Comparison of ENCODE assay signal across 20 mouse cellular contexts in genomic region chr11:47276586-47276985, GRCm38 (mm10).
DNase-seq lines count a peak whose midpoint lies in the region; ATAC-seq and TF ChIP-seq lines count a peak whose summit lies in the region.
"Had no signal": no experiment of that assay in that cellular context is flagged by ENCODE, and none has a peak within 500 bp of the region (broad histone marks: within the 10 kb centered on the region; RNA-seq: fewer than 3 reads in every experiment).

No protein-coding gene starts in this region.

- no peak overlapping the region for H3K4me2 ChIP-seq in forebrain, embryonic 12.5 days
- no peak overlapping the region for H3K4me2 ChIP-seq in forebrain, embryonic 11.5 days (ENCODE audit: low read depth, low read length, severe bottlenecking)
- H3K4me2 ChIP-seq in midbrain, embryonic 11.5 days, result no peak overlapping the region
- no peak overlapping the region for H3K4me2 ChIP-seq in midbrain, postnatal 0 days (ENCODE audit: low read depth, low read length, poor library complexity, severe bottlenecking)
- H3K4me2 ChIP-seq in midbrain, embryonic 12.5 days (replicated peaks), result no peak overlapping the region
- H3K4me2 ChIP-seq in forebrain, embryonic 16.5 days (ENCODE audit: low read length), result no peak overlapping the region
- H3K4me2 ChIP-seq: forebrain, embryonic 15.5 days; heart, embryonic 12.5 days; liver, embryonic 15.5 days; lung, embryonic 14.5 days; neural tube, embryonic 13.5 days had no signal

- no peak for TF ChIP-seq CTCF in midbrain, postnatal 0 days (IDR thresholded peaks at IDR 0.05)

- H3K9ac ChIP-seq in forebrain, embryonic 12.5 days, result no peak overlapping the region
- H3K9ac ChIP-seq in forebrain, embryonic 11.5 days (ENCODE audit: low read length), result no peak overlapping the region
- no peak overlapping the region for H3K9ac ChIP-seq in midbrain, embryonic 11.5 days (ENCODE audit: low read length)
- H3K9ac ChIP-seq in midbrain, postnatal 0 days (replicated peaks; ENCODE audit: low read length, poor library complexity, severe bottlenecking), result no peak overlapping the region
- no peak overlapping the region for H3K9ac ChIP-seq in midbrain, embryonic 12.5 days (replicated peaks)
- H3K9ac ChIP-seq in forebrain, embryonic 16.5 days (replicated peaks; ENCODE audit: low read depth, low read length), result no peak overlapping the region
- H3K9ac ChIP-seq: forebrain, embryonic 15.5 days; heart, embryonic 12.5 days; liver, embryonic 15.5 days; lung, embryonic 14.5 days; neural tube, embryonic 13.5 days had no signal

- peak; percentile 17; the same call in 1 of the 2 replicates for ATAC-seq in forebrain, embryonic 12.5 days (ENCODE audit: low FRiP score)
- no peak for ATAC-seq in forebrain, embryonic 11.5 days (replicated peaks; ENCODE audit: low FRiP score)
- peak; percentile 86 for ATAC-seq in midbrain, embryonic 11.5 days (ENCODE audit: low FRiP score)
- ATAC-seq in midbrain, postnatal 0 days (ENCODE audit: low FRiP score), result no peak
- peak; percentile 74 for ATAC-seq in midbrain, embryonic 12.5 days (ENCODE audit: low FRiP score, low read depth)
- ATAC-seq in forebrain, embryonic 16.5 days, result no peak
- ATAC-seq: forebrain, embryonic 15.5 days; hindbrain, embryonic 16.5 days had no signal

- H3K4me3 ChIP-seq in forebrain, embryonic 12.5 days (replicated peaks), result no peak overlapping the region
- no peak overlapping the region for H3K4me3 ChIP-seq in forebrain, embryonic 11.5 days (ENCODE audit: low read depth, low read length)
- no peak overlapping the region for H3K4me3 ChIP-seq in midbrain, embryonic 11.5 days (ENCODE audit: low read depth, low read length)
- H3K4me3 ChIP-seq in midbrain, postnatal 0 days (ENCODE audit: low read depth, low read length), result no peak overlapping the region
- no peak overlapping the region for H3K4me3 ChIP-seq in midbrain, embryonic 12.5 days
- no peak overlapping the region for H3K4me3 ChIP-seq in forebrain, embryonic 16.5 days (replicated peaks; ENCODE audit: low read length)
- H3K4me3 ChIP-seq: forebrain, embryonic 15.5 days; gastrocnemius, adult 2 months; heart, adult 2 months; heart, embryonic 12.5 days; liver, embryonic 15.5 days; neural tube, embryonic 13.5 days had no signal

- no peak for DNase-seq in forebrain, embryonic 11.5 days (ENCODE audit: low spot score)
- no peak for DNase-seq in midbrain, embryonic 11.5 days (ENCODE audit: low spot score, missing footprints)
- no peak for DNase-seq in midbrain, postnatal 0 days (ENCODE audit: low spot score)
- DNase-seq in cerebellum, postnatal 10 days, result no peak
- DNase-seq: cerebellum, adult 18-20 months; cerebellum, postnatal 14 days; gastrocnemius, adult 2 months; heart, adult 2 months; kidney, adult 2 months; kidney, postnatal 4 days; lung, embryonic 14.5 days; lung, postnatal 14 days had no signal

- H3K27me3 ChIP-seq in forebrain, embryonic 12.5 days, result no peaks in the 10 kb centered on the region
- H3K27me3 ChIP-seq in forebrain, embryonic 11.5 days (ENCODE audit: control insufficient read depth, insufficient read depth, low read length), result no peaks in the 10 kb centered on the region
- H3K27me3 ChIP-seq in midbrain, embryonic 11.5 days (ENCODE audit: control insufficient read depth, insufficient read depth, low read length), result no peaks in the 10 kb centered on the region
- no peaks in the 10 kb centered on the region for H3K27me3 ChIP-seq in midbrain, postnatal 0 days (ENCODE audit: insufficient read depth, low read length)
- H3K27me3 ChIP-seq in midbrain, embryonic 12.5 days, result no peaks in the 10 kb centered on the region
- no peaks in the 10 kb centered on the region for H3K27me3 ChIP-seq in forebrain, embryonic 16.5 days (replicated peaks; ENCODE audit: control insufficient read depth, insufficient read depth, low read length)
- H3K27me3 ChIP-seq: forebrain, embryonic 15.5 days; heart, embryonic 12.5 days; liver, embryonic 15.5 days; neural tube, embryonic 13.5 days had no signal

- no peaks in the 10 kb centered on the region for H3K9me3 ChIP-seq in forebrain, embryonic 12.5 days
- no peaks in the 10 kb centered on the region for H3K9me3 ChIP-seq in forebrain, embryonic 11.5 days (ENCODE audit: control insufficient read depth, low read length)
- no peaks in the 10 kb centered on the region for H3K9me3 ChIP-seq in midbrain, embryonic 11.5 days (ENCODE audit: control insufficient read depth, low read length)
- H3K9me3 ChIP-seq in midbrain, postnatal 0 days (ENCODE audit: low read length), result no peaks in the 10 kb centered on the region
- H3K9me3 ChIP-seq in midbrain, embryonic 12.5 days, result no peaks in the 10 kb centered on the region
- no peaks in the 10 kb centered on the region for H3K9me3 ChIP-seq in forebrain, embryonic 16.5 days (ENCODE audit: control insufficient read depth, low read length)
- H3K9me3 ChIP-seq: forebrain, embryonic 15.5 days; heart, embryonic 12.5 days; liver, embryonic 15.5 days; neural tube, embryonic 13.5 days had no signal

- H3K4me1 ChIP-seq in forebrain, embryonic 12.5 days, result peaks cover 7% of the 10 kb centered on the region; the same call in 1 of the 2 replicates
- no peaks in the 10 kb centered on the region for H3K4me1 ChIP-seq in forebrain, embryonic 11.5 days (replicated peaks; ENCODE audit: control insufficient read depth, insufficient read depth, low read length)
- H3K4me1 ChIP-seq in midbrain, embryonic 11.5 days (ENCODE audit: control insufficient read depth, insufficient read depth, low read length), result 0 out of 2 replicates have a peak, but pooled peaks cover 2% of the 10 kb centered on the region
- no peaks in the 10 kb centered on the region for H3K4me1 ChIP-seq in midbrain, postnatal 0 days (ENCODE audit: insufficient read depth, low read length)
- peaks cover 6% of the 10 kb centered on the region; the same call in 1 of the 2 replicates for H3K4me1 ChIP-seq in midbrain, embryonic 12.5 days
- no peaks in the 10 kb centered on the region for H3K4me1 ChIP-seq in forebrain, embryonic 16.5 days (replicated peaks; ENCODE audit: control insufficient read depth, insufficient read depth, low read length)
- H3K4me1 ChIP-seq: forebrain, embryonic 15.5 days; heart, embryonic 12.5 days; liver, embryonic 15.5 days; neural tube, embryonic 13.5 days had no signal

- 7% methylated on average over 4 of the region's 4 CpGs for WGBS in forebrain, embryonic 12.5 days
- WGBS in forebrain, embryonic 11.5 days, result 15% methylated on average over 4 of the region's 4 CpGs
- WGBS in midbrain, embryonic 11.5 days, result 14% methylated on average over 4 of the region's 4 CpGs
- 14% methylated on average over 4 of the region's 4 CpGs for WGBS in midbrain, postnatal 0 days
- 8% methylated on average over 4 of the region's 4 CpGs for WGBS in midbrain, embryonic 12.5 days
- WGBS in forebrain, embryonic 16.5 days, result 15% methylated on average over 4 of the region's 4 CpGs

- H3K27ac ChIP-seq in forebrain, embryonic 12.5 days, result no peak overlapping the region
- no peak overlapping the region for H3K27ac ChIP-seq in forebrain, embryonic 11.5 days (ENCODE audit: low read depth, low read length)
- no peak overlapping the region for H3K27ac ChIP-seq in midbrain, embryonic 11.5 days (ENCODE audit: low read depth, low read length)
- H3K27ac ChIP-seq in midbrain, postnatal 0 days (ENCODE audit: low read depth, low read length), result no peak overlapping the region
- H3K27ac ChIP-seq in midbrain, embryonic 12.5 days (replicated peaks), result no peak overlapping the region
- no peak overlapping the region for H3K27ac ChIP-seq in forebrain, embryonic 16.5 days (ENCODE audit: low read length)
- H3K27ac ChIP-seq: forebrain, embryonic 15.5 days; gastrocnemius, adult 2 months; heart, adult 2 months; liver, embryonic 15.5 days; neural tube, embryonic 13.5 days had no signal

- H3K36me3 ChIP-seq in forebrain, embryonic 12.5 days (replicated peaks), result no peaks in the 10 kb centered on the region
- H3K36me3 ChIP-seq in forebrain, embryonic 11.5 days (ENCODE audit: control insufficient read depth, insufficient read depth, low read length), result no peaks in the 10 kb centered on the region
- no peaks in the 10 kb centered on the region for H3K36me3 ChIP-seq in midbrain, embryonic 11.5 days (ENCODE audit: control insufficient read depth, insufficient read depth, low read length)
- H3K36me3 ChIP-seq in midbrain, postnatal 0 days (ENCODE audit: insufficient read depth, low read length), result no peaks in the 10 kb centered on the region
- no peaks in the 10 kb centered on the region for H3K36me3 ChIP-seq in midbrain, embryonic 12.5 days
- no peaks in the 10 kb centered on the region for H3K36me3 ChIP-seq in forebrain, embryonic 16.5 days (ENCODE audit: control insufficient read depth, insufficient read depth)
- H3K36me3 ChIP-seq: forebrain, embryonic 15.5 days; heart, embryonic 12.5 days; liver, embryonic 15.5 days; neural tube, embryonic 13.5 days had no signal

Comparison
In these comparisons a context has a peak if more than half of its experiments do, and no peak if none do; other contexts are left out.
1. ATAC-seq: peak in forebrain, embryonic 12.5 days (single experiment), midbrain, embryonic 11.5 days (single experiment) and midbrain, embryonic 12.5 days (single experiment); none in forebrain, embryonic 11.5 days (single experiment), midbrain, postnatal 0 days (single experiment) and forebrain, embryonic 16.5 days (single experiment).